Mouse (Mus musculus): ENCODE results near the gene Sptb. TPM values are rescaled to one million over a fixed set of nuclear protein-coding genes. Genes with fewer than 3 reads are reported as not detected.

Gene Sptb
- total and polyA plus RNA-seq, 2 experiments from 2014 or later = 4.9 to 36.8 TPM

DNA sequence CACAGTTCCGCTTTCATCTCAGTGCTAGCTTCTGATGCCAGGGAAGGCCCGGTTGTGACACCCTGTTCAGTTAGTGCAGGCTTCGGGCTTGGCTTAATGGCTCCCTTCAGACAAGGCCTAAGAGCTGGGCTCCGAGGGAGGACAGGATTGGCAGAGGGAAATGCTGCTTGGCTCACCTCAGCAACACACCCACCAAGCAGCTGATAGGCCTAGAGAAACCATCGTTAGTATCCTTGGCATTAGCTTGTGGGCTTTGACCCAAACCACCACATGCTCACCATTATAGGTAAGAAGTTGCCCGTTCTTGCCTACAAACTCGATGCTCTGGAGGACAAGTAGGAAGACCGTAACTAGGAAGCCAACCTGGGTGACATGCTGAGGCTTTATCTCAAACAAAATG, 38.3 kb downstream of the Sptb start:
- no peak for ATAC-seq (ENCODE audit: insufficient read depth, low read depth)
- peaks cover 65% of the 10 kb centered on the region for H3K4me1 ChIP-seq (ENCODE audit: control insufficient read depth, insufficient read depth)
- no peak overlapping the region for H3K4me3 ChIP-seq (ENCODE audit: low read depth, low read length)
- H3K36me3 ChIP-seq (replicated peaks; ENCODE audit: control insufficient read depth, insufficient read depth, low read length) = no peaks in the 10 kb centered on the region
- H3K9ac ChIP-seq (replicated peaks; ENCODE audit: low read depth, low read length) = no peak overlapping the region
- TF ChIP-seq EP300 (IDR thresholded peaks at IDR 0.05; ENCODE audit: low read depth) = no peak
- no peak for TF ChIP-seq CTCF (IDR thresholded peaks at IDR 0.05; ENCODE audit: low read depth)
- H3K27ac ChIP-seq (ENCODE audit: low read depth) = no peak overlapping the region
- WGBS = 74% methylated on average over 8 of the region's 8 CpGs
- H3K9me3 ChIP-seq (replicated peaks; ENCODE audit: control insufficient read depth, low read length) = no peaks in the 10 kb centered on the region
- no peak overlapping the region for H3K4me2 ChIP-seq (ENCODE audit: low read depth, low read length)
- H3K27me3 ChIP-seq (ENCODE audit: control insufficient read depth, insufficient read depth, low read length) = no peaks in the 10 kb centered on the region
- no peak for DNase-seq (ENCODE audit: low spot score)

DNA sequence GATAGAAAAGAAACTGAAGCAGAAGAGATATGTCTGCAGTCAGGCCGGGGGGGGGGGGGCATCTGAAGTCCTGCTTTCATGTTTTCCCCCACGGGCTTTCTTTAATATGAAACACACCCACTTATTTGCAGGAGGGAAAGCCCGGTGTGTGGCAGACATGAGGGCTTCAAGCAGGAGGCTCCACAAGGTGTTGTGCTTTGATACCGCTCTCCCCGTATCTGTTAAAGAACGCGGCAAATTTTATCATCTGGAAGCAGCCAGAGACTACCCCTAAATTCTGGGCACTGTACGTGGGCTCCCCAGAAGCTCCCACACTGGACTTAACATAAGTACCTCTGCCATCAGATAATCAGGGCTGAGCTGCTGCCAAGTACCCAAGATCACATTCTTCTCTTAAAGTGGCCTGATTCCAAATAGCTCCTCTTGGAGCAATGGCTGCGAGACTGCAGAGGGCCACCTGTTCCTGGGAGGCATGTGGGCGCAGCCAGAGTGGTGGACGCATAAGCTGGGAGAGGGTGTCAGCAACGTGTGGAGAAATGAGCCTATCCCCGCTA, 39.7 kb downstream of the Sptb start:
- Histone ChIP-seq H3K4me1 (ENCODE audit: control insufficient read depth, insufficient read depth) (peaks cover 54% of the 10 kb centered on the region), H3K9me3 (replicated peaks; ENCODE audit: control insufficient read depth, low read length) (no peaks in the 10 kb centered on the region), H3K36me3 (replicated peaks; ENCODE audit: control insufficient read depth, insufficient read depth, low read length) (no peaks in the 10 kb centered on the region), H3K4me2 (ENCODE audit: low read depth, low read length) (peak overlapping the region; percentile 38), H3K27me3 (ENCODE audit: control insufficient read depth, insufficient read depth, low read length) (no peaks in the 10 kb centered on the region), H3K27ac (ENCODE audit: low read depth) (peak overlapping the region; percentile 43; the same call in 1 of the 2 replicates), H3K9ac (replicated peaks; ENCODE audit: low read depth, low read length) (no peak overlapping the region), H3K4me3 (ENCODE audit: low read depth, low read length) (no peak overlapping the region)
- DNase-seq (ENCODE audit: low spot score) = peak; percentile 53
- ATAC-seq (ENCODE audit: insufficient read depth, low read depth) = no peak
- TF ChIP-seq EP300 (IDR thresholded peaks at IDR 0.05; ENCODE audit: low read depth) (no peak), CTCF (IDR thresholded peaks at IDR 0.05; ENCODE audit: low read depth) (no peak)
- 37% methylated on average over 13 of the region's 13 CpGs for WGBS

DNA sequence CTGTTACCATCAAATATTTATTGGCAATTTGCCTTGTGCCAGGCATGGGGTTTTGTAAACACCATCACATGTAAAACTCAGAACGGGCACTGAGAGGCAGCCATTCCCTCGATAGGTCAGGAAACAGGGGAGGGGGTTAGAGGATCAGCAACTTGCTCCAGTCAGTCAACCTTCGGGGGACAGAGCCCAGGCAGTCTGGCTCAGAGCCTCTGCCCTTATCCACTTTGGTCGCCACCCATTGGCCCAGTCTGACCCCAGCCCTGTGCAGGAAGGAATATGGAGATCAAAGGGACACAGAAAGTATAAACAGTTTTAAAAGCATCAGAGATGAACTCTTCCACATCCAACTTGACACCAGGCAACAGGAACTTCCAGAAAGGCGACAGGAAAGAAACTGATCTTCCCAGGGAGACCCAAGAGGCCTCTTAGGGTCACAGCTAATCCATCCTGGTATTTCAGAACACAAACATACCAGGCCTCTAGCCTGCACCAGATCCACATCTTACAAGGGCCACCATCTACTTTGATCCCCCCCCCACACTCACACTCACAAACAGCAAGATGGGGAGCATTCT, 40.3 kb downstream of the Sptb start:
- no peak for DNase-seq (ENCODE audit: low spot score)
- WGBS = 23% methylated on average over 5 of the region's 5 CpGs
- peak overlapping the region; percentile 38 for H3K4me2 ChIP-seq (ENCODE audit: low read depth, low read length)
- H3K36me3 ChIP-seq (replicated peaks; ENCODE audit: control insufficient read depth, insufficient read depth, low read length) = no peaks in the 10 kb centered on the region
- H3K27me3 ChIP-seq (ENCODE audit: control insufficient read depth, insufficient read depth, low read length) = no peaks in the 10 kb centered on the region
- H3K9ac ChIP-seq (replicated peaks; ENCODE audit: low read depth, low read length) = no peak overlapping the region
- H3K4me3 ChIP-seq (ENCODE audit: low read depth, low read length) = no peak overlapping the region
- peaks cover 48% of the 10 kb centered on the region for H3K4me1 ChIP-seq (ENCODE audit: control insufficient read depth, insufficient read depth)
- H3K9me3 ChIP-seq (replicated peaks; ENCODE audit: control insufficient read depth, low read length) = no peaks in the 10 kb centered on the region
- no peak for TF ChIP-seq EP300 (IDR thresholded peaks at IDR 0.05; ENCODE audit: low read depth)
- no peak for TF ChIP-seq CTCF (IDR thresholded peaks at IDR 0.05; ENCODE audit: low read depth)
- no peak overlapping the region for H3K27ac ChIP-seq (ENCODE audit: low read depth)
- no peak for ATAC-seq (ENCODE audit: insufficient read depth, low read depth)

DNA sequence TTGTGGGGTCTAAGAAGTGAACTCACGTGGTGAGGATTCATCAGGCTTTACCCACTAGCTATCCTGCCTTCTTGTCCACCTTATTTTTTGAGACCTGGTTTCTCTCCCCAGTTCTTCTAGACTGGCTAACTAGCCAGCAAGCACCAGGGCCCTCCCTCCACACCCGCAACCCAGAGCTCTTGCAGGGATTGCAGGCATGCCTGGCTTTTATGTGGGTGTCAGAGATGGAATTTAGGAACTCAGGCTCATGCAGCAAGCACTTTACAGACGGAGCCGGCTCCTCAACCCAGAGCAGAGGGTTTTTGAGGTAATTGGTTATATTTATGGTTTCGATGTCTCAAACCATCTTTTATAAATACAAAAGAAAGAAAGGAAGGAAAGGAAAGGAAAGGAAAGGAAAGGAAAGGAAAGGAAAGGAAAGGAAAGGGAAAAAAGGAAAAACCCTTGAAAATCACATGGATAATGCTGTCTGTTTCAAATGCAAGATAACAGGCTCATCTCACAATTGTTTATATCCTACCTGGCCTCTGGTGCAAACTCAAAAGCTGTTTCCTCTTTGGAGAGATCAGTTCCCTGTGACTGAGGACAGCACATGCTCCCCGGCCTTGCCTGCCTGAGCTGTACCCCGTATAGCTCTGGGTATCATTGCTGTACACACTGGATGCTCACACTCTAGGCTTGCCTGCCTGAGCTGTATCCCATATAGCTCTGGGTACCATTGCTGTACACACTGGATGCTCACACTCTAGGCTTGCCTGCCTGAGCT, 41.5 kb downstream of the Sptb start:
- WGBS = 87% methylated on average over 7 of the region's 7 CpGs

DNA sequence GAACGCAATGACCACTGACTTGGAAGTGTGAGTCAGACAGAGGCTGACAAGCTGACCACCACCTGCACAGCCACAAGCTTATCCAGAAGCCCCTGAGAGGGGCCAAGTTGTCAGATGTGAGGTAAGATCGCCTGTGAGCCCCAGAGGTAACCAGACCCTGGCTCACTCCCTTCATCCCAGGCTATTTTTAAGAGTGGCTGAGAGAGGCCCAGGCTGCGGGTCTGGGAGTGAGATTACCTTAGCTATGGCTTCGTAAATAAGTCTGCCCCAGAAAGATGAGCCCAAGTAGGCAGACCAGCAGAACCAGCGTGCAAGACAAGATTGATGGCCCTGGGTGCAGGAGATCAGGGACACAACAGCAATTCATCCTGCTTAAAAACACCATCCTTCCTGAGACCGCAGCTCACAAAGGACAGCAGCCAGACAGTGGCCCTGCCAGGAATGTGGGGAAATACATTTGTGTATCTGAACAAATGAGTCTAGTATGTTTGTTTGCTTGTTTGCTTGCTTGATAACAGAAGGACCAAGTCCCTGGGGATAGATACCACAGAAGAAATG, 58.5 kb downstream of the Sptb start:
- no peak for TF ChIP-seq EP300 (IDR thresholded peaks at IDR 0.05; ENCODE audit: low read depth)
- Histone ChIP-seq H3K4me3 (ENCODE audit: low read depth, low read length) (no peak overlapping the region), H3K9me3 (replicated peaks; ENCODE audit: control insufficient read depth, low read length) (no peaks in the 10 kb centered on the region), H3K9ac (replicated peaks; ENCODE audit: low read depth, low read length) (no peak overlapping the region), H3K36me3 (replicated peaks; ENCODE audit: control insufficient read depth, insufficient read depth, low read length) (no peaks in the 10 kb centered on the region), H3K4me2 (ENCODE audit: low read depth, low read length) (no peak overlapping the region), H3K27me3 (ENCODE audit: control insufficient read depth, insufficient read depth, low read length) (no peaks in the 10 kb centered on the region), H3K27ac (ENCODE audit: low read depth) (peak overlapping the region; percentile 48), H3K4me1 (ENCODE audit: control insufficient read depth, insufficient read depth) (peaks cover 11% of the 10 kb centered on the region)
- DNase-seq (ENCODE audit: low spot score) (peak; percentile 44), ATAC-seq (ENCODE audit: insufficient read depth, low read depth) (peak; percentile 39; the same call in 1 of the 2 replicates)
- 44% methylated on average over 6 of the region's 6 CpGs for WGBS

More for the DNA sequence above, 41.5 kb downstream of the Sptb start:
- H3K4me1 ChIP-seq (ENCODE audit: control insufficient read depth, insufficient read depth) = peaks cover 37% of the 10 kb centered on the region
- no peak for TF ChIP-seq CTCF (IDR thresholded peaks at IDR 0.05; ENCODE audit: low read depth)
- TF ChIP-seq EP300 (IDR thresholded peaks at IDR 0.05; ENCODE audit: low read depth) = no peak
- DNase-seq (ENCODE audit: low spot score) (no peak), ATAC-seq (ENCODE audit: insufficient read depth, low read depth) (no peak)
- no peak overlapping the region for H3K4me2 ChIP-seq (ENCODE audit: low read depth, low read length)
- H3K27ac ChIP-seq (ENCODE audit: low read depth) = no peak overlapping the region
- H3K9ac ChIP-seq (replicated peaks; ENCODE audit: low read depth, low read length) = no peak overlapping the region
- H3K9me3 ChIP-seq (replicated peaks; ENCODE audit: control insufficient read depth, low read length) = no peaks in the 10 kb centered on the region
- no peaks in the 10 kb centered on the region for H3K27me3 ChIP-seq (ENCODE audit: control insufficient read depth, insufficient read depth, low read length)
- no peaks in the 10 kb centered on the region for H3K36me3 ChIP-seq (replicated peaks; ENCODE audit: control insufficient read depth, insufficient read depth, low read length)
- no peak overlapping the region for H3K4me3 ChIP-seq (ENCODE audit: low read depth, low read length)

Measured in heart, postnatal 0 days (tissue).